Mouse (Mus musculus) kidney, postnatal 0 days (tissue): ENCODE measurements around the gene Ccdc122. TPM values are rescaled to one million over a fixed set of nuclear protein-coding genes. Genes with fewer than 3 reads are reported as not detected.
"Not testable (repeated sequence)": the region's sequence is repeated elsewhere in the genome, so short reads cannot be mapped to it uniquely, and the experiment has no call there.

ENCODE experiments used
- ATAC-seq: fragments of 200-750 bp; cut with Nextera tagmentation; replicated peaks from 2 replicates; pipeline ENCODE4 v1.8.0; 2017; ENCODE audit warnings: low read depth, moderate number of reproducible peaks, moderate TSS enrichment, moderate library complexity; ENCODE audit not compliant: low FRiP score
- DNase-seq: peaks from one replicate; pipeline ENCODE4 v3.0.0-alpha.2; 2016; ENCODE audit warnings: low spot score
- H3K27ac ChIP-seq: fragments of 300-500 bp; sonication (generic); 2 replicates; pipeline ENCODE4 v1.5.1; 2014; ENCODE audit warnings: mild to moderate bottlenecking
- H3K27me3 ChIP-seq: fragments of 300-500 bp; sonication (generic); 2 replicates; pipeline ENCODE4 v1.6.1; 2014; ENCODE audit warnings: low read length, mixed read lengths; ENCODE audit not compliant: insufficient read depth
- H3K36me3 ChIP-seq: fragments of 300-500 bp; sonication (generic); 2 replicates; pipeline ENCODE4 v1.6.1; 2014; ENCODE audit warnings: low read length, mixed read lengths; ENCODE audit not compliant: insufficient read depth
- H3K4me1 ChIP-seq: fragments of 300-500 bp; sonication (generic); replicated peaks from 2 replicates; pipeline ENCODE4 v1.6.1; 2014; ENCODE audit warnings: antibody characterized with exemption, low read length, mixed read lengths; ENCODE audit not compliant: insufficient read depth
- H3K4me2 ChIP-seq: fragments of 300-500 bp; sonication (generic); 2 replicates; pipeline ENCODE4 v1.6.1; 2014; ENCODE audit warnings: mild to moderate bottlenecking, low read length, moderate library complexity, mixed read lengths
- H3K4me3 ChIP-seq: fragments of 300-500 bp; sonication (generic); replicated peaks from 2 replicates; pipeline ENCODE4 v1.5.1; 2014; ENCODE audit warnings: low read depth, low read length
- H3K9ac ChIP-seq: fragments of 300-500 bp; sonication (generic); 2 replicates; pipeline ENCODE4 v1.6.1; 2014; ENCODE audit warnings: low read depth, low read length
- H3K9me3 ChIP-seq: fragments of 300-500 bp; sonication (generic); replicated peaks from 2 replicates; pipeline ENCODE4 v1.6.1; 2016; ENCODE audit warnings: low read length, inconsistent platforms, mixed read lengths
- CTCF ChIP-seq: IDR thresholded peaks from 2 replicates; pipeline ENCODE4 v1.5.1; 2016; ENCODE audit warnings: antibody characterized with exemption, low read depth, mild to moderate bottlenecking, moderate library complexity
- WGBS: fragments of 180-500 bp; shearing (Covaris S2); extraction: QIAGEN DNeasy Blood & Tissue Kit; methylation state at CpG from one replicate; pipeline ENCODE4 v1.1.7; 2014; 5-methylcytosine and 5-hydroxymethylcytosine counted together
- polyA plus RNA-seq: library from polyadenylated mRNA; unstranded; fragments of >200 nt; fragmentation: Nextera tagmentation; extraction: Ambion mirVana; gene quantifications from 2 replicates; pipeline ENCODE4 v1.2.1, GENCODE M21; 2015

Ccdc122 gene
- polyA plus RNA-seq: 2.3 and 2.6 TPM in 2 replicates

DNA sequence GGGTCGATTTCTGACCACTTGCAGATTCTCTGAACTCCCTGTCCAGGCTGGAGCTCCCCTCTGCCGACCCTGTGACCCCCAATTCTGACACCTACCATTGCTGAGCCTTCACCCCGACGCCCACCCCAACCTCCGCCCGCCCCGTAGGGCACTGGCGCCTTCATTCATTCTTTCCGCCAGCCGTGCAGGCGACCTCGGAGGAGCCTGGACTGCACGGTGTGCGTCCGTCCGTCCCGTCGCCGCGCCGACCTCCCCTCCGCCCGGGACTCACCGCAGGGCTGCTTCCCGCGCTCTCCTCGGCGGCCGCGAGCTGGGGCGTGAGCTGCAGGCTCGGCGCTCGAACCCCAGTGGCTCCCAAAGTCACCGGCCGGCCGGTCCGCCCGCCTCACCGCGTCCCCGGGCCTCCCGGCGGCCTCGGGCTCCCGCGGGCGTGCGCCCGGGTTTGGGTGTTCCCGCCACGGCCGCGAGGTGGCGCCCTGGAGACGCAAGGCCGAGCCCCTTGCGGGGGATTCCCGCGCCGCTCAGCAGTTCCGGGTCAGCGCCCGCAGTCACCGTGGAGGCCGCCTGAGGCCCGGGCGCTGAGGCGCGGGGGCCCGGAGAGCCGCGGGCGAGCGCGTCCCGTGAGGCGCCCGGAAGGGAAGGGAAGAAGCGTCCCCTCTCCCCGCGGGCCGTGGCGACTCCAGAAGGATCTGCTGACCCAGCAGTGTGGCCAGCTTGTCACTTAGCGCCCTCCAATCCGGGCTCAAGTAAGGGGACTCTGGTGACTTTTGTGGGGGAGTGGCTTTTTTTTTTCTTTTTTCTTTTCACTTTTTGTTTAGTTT lies at the start of gene Ccdc122, which contains the start of gene Lacc1:
Ccdc122 (plus strand) TSS at position 547 of the 821 bp plus-strand sequence.
Lacc1 (minus strand) TSS at position 679 of the 821 bp plus-strand sequence.
- peak; percentile 64 for TF ChIP-seq CTCF
- H3K4me3 ChIP-seq: peak within 1 kb of the TSS; percentile 65
- no peaks in the 10 kb centered on the region for H3K36me3 ChIP-seq
- peak within 1 kb of the TSS; percentile 76 for H3K9ac ChIP-seq
- H3K27me3 ChIP-seq: no peaks in the 10 kb centered on the region
- no peaks in the 10 kb centered on the region for H3K4me1 ChIP-seq
- under 1% methylated on average over 83 of the region's 86 CpGs for WGBS
- DNase-seq: peak; percentile 68
- peak within 1 kb of the TSS; percentile 90 for H3K4me2 ChIP-seq
- no peaks in the 10 kb centered on the region for H3K9me3 ChIP-seq
- ATAC-seq: peak; percentile 79
- peak within 1 kb of the TSS; percentile 25; the same call in 1 of the 2 replicates for H3K27ac ChIP-seq

GRCm38 (mm10) chr14:76990351-76990750 lies 46.2 kb upstream of the Ccdc122 start:
- 92% methylated on average over 2 of the region's 2 CpGs for WGBS
- not testable (repeated sequence) for H3K36me3 ChIP-seq, H3K27ac ChIP-seq, H3K9me3 ChIP-seq, H3K4me2 ChIP-seq, H3K27me3 ChIP-seq, DNase-seq, H3K4me3 ChIP-seq, H3K4me1 ChIP-seq, ATAC-seq, H3K9ac ChIP-seq

- 22% methylated on average over 8 of the region's 8 CpGs for WGBS
- H3K9me3 ChIP-seq: no peaks in the 10 kb centered on the region
These were observed 31.8 kb upstream of the Ccdc122 start for GRCm38 (mm10) chr14:77004740-77005139.

GRCm38 (mm10) chr14:77005566-77005965 lies 31.0 kb upstream of the Ccdc122 start:
- Histone ChIP-seq H3K9ac (no peak overlapping the region), H3K4me3 (no peak overlapping the region), H3K4me1 (no peaks in the 10 kb centered on the region), H3K4me2 (no peak overlapping the region), H3K27me3 (no peaks in the 10 kb centered on the region), H3K9me3 (no peaks in the 10 kb centered on the region), H3K36me3 (no peaks in the 10 kb centered on the region), H3K27ac (peak overlapping the region; percentile 57; the same call in 1 of the 2 replicates)
- no peak for TF ChIP-seq CTCF
- DNase-seq: peak; percentile 24
- WGBS: 42% methylated on average over 5 of the region's 5 CpGs
- ATAC-seq: no peak

More at GRCm38 (mm10) chr14:77004740-77005139, 31.8 kb upstream of the Ccdc122 start:
- ATAC-seq: peak; percentile 82; the same call in 1 of the 2 replicates
- H3K4me3 ChIP-seq: no peak overlapping the region
- peak overlapping the region; percentile 57 for H3K27ac ChIP-seq
- no peaks in the 10 kb centered on the region for H3K36me3 ChIP-seq
- no peak overlapping the region for H3K4me2 ChIP-seq
- no peaks in the 10 kb centered on the region for H3K27me3 ChIP-seq
- no peaks in the 10 kb centered on the region for H3K4me1 ChIP-seq
- peak; percentile 85 for DNase-seq
- no peak for TF ChIP-seq CTCF
- no peak overlapping the region for H3K9ac ChIP-seq

GRCm38 (mm10) chr14:77008238-77008637 lies 28.3 kb upstream of the Ccdc122 start:
- Histone ChIP-seq H3K36me3 (no peaks in the 10 kb centered on the region), H3K9me3 (no peaks in the 10 kb centered on the region), H3K27ac (no peak overlapping the region), H3K27me3 (no peaks in the 10 kb centered on the region), H3K4me1 (no peaks in the 10 kb centered on the region), H3K4me2 (no peak overlapping the region), H3K9ac (no peak overlapping the region), H3K4me3 (no peak overlapping the region)
- 10% methylated on average over 3 of the region's 3 CpGs for WGBS
- peak; percentile 93 for DNase-seq
- ATAC-seq: peak; percentile 70
- peak; percentile 86 for TF ChIP-seq CTCF

DNA sequence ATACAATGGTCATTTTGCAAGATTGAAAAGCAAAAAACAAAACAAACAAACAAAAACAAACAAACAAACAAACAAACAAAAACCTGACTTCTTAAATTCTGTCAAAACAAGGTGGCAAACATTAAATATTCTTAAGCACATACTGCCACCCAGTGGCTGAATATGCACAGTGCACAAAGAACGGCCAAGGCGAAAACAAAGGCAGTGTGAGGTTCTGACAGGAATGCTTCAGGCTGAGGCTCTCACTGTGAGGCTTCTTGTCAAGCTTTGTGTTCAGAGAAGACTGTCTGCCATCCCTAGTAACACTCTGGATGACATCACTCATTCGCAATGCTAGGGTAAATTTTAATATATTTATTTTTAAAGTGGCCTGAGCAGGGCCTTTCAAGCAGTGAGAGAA lies 24.8 kb upstream of the Ccdc122 start:
- Histone ChIP-seq H3K9me3 (no peaks in the 10 kb centered on the region), H3K27me3 (no peaks in the 10 kb centered on the region), H3K4me3 (no peak overlapping the region), H3K4me2 (no peak overlapping the region), H3K36me3 (no peaks in the 10 kb centered on the region), H3K9ac (no peak overlapping the region), H3K27ac (no peak overlapping the region), H3K4me1 (no peaks in the 10 kb centered on the region)
- peak; percentile 95 for TF ChIP-seq CTCF
- no peak for ATAC-seq
- peak; percentile 75 for DNase-seq
- 8% methylated on average over 3 of the region's 3 CpGs for WGBS

- H3K9me3 ChIP-seq, H3K4me3 ChIP-seq, H3K36me3 ChIP-seq, H3K9ac ChIP-seq, H3K27me3 ChIP-seq, H3K4me2 ChIP-seq, DNase-seq, H3K27ac ChIP-seq, ATAC-seq, H3K4me1 ChIP-seq: not testable (repeated sequence)
- 46% methylated on average over 12 of the region's 12 CpGs for WGBS
These were observed 19.8 kb upstream of the Ccdc122 start for GRCm38 (mm10) chr14:77016783-77017182.
